Mouse (Mus musculus): ENCODE results near the gene Tceanc2.
"Not testable (repeated sequence)": the region's sequence is repeated elsewhere in the genome, so short reads cannot be mapped to it uniquely, and the experiment has no call there.

The Tceanc2 gene

DNA sequence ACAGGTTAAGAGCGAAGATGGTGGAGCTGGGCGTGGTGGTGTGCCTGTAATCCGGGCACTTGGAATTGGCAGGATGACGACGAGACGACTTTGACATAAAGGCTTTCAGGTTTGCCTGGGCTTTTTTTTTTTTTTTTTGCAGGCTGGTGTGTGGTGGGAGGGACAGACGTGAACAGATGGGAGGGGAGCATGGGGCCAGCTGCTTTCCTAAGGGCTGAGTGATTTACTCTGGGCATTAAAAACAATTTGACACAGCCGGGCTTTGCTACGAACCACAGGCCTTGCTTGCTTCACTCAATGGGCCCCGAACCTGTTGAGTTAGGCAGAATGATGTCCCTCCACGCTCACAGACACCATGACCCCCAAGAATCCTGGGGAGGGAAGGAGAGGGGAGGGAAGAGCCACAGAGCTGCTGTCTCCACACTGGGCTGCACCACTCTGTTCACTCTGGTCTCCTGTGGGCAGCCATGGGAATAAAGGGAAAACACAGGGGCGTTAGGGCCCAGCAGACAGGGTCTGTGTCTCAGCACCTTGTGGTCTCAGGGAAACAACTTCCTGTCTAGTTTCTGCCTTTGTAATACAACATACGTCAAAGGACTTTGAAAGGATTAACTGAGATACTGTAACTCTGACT, 51.9 kb downstream of the Tceanc2 start:
- no peak for DNase-seq (ENCODE audit: low spot score in 2 of 2)

- DNase-seq (ENCODE audit: low spot score in 2 of 2), result no peak
Observed at GRCm38 (mm10) chr4:107126389-107126788, 52.5 kb downstream of the Tceanc2 start.

- DNase-seq (ENCODE audit: low spot score in 2 of 2), result no peak
Observed at GRCm38 (mm10) chr4:107125101-107125500, 53.8 kb downstream of the Tceanc2 start.

DNA sequence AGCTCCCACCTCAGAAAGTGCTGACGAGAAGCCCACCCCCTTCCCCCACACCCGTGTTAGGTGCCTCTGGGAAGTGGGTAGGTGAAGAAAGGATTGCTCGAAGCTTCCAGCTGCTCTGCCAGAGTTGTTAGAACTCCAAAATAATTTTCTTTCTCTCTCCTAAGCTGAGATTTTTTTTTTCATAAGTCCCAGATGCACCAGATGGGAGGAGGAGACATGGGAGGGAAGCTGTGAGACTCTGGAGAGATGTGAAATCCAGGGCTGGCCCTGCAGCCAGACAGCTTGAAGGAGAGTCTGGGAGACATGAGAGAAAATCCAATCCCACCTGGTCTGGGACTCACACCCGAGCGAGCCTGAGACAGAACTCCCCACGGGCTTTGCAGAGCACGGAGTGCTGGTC, 54.5 kb downstream of the Tceanc2 start:
- peak; percentile 30 to 45 for DNase-seq (ENCODE audit: low spot score in 2 of 2)

DNA sequence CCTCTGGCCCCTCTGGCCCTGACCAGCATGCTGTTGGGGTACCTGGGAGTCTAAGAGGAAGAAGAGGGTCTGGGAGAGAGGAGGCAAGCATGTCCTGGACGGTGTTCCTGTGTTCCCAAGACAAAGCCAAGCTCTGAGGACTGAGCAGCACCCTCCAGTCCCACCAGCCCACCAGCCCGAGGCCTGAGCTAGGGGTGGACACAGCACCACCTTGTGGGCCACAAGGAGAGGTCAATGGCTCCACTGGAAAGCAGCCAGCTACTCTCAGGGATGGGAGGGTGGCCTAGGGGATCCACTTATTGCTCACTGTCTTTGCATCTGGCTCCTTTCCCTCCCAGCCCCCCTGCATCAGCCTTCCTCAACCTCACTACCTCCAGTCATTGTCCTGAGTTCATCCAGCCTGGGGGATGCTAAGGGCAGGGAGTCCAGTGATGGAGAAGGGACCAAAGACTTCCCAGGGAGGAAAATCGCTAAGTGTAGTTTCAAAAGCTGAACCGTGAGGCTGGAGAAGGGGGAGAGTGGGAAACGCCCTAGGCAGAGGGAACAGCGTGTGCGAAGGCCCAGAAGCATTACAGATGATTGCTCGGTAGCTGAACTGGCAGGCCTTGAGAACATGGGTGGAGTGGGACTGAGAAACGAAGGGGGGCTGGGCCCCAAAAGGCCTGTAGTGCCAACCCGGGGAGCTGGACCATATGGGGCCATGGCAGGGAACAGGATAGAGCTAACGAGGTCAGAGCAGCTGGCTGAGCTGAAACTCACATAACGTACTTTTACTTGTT, 57.6 kb downstream of the Tceanc2 start:
- DNase-seq (ENCODE audit: low spot score in 2 of 2), result no peak

DNA sequence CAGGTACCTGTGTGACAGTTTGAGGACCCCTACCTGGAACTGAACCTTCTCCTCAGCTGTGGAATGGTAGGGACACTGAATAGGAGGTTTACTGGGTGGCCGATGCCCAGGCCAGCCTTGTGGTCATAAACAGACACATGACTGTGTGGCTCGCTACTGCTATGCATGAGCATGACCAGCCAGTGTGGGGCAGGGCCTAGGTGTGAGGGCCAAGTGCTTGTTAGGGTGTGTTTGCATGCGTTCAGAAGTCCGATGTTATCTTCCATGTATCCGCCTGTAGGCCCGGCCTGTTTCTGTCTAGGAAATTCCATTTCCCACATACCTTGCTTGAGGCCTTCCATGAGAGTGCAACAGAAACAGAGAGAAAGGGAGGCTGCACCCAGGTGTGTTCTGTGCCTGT, 58.2 kb downstream of the Tceanc2 start:
- no peak for DNase-seq (ENCODE audit: low spot score in 2 of 2)

DNA sequence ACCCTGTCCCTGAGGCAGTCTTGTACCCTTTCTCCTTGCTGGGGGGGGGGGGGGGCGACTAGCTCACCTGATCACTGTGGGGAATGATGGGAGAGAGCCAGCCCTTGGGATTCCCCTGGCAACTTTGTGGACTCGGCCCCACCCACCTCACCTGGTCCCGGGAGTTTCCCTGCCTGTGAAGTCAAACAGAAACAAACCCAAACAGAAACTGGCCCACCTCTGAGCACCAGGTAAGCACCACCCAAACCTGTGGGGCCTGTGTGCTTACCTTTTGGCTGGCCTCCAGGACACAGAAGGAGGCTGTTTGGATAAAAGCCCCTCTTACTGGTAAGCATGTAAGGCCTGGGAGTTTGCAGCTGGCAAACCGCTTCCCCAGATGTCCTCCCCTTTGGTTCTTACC, 59.9 kb downstream of the Tceanc2 start:
- DNase-seq (ENCODE audit: low spot score in 2 of 2), result no peak

DNA sequence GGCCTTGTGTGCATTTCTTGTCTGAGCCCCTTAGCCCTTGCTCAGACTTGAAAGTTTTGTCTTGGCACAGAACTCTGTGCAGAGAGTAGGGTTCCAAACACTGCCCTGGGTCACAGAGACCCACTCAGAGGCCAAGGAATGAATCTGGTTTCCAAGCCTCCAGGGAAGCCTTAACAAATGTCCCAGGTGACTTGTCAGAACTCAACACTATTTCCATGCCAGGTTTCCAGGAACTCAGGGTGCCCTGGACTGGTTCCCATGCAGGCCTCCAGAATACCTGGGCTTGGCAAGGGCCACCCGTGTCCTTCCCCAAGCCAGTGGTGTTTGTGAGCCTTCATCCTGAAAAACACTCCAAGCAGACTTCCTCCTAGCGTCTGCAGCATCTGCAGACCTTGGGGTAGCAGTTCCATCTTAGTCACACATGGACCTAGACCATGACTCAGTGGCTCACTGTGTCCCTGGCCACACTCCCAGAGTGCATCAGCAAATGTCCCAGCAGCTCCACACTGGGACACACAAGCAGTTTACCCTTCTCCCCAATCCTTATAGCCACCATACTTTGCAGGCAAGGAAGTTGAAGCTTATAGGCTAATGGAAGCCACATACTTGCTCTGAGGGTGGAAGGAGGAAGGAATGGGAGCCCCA, 61.1 kb downstream of the Tceanc2 start:
- no peak for DNase-seq (ENCODE audit: low spot score in 2 of 2)

GRCm38 (mm10) chr4:107114278-107114677, 64.6 kb downstream of the Tceanc2 start:
- DNase-seq (ENCODE audit: low spot score in 2 of 2), result no peak

GRCm38 (mm10) chr4:107109181-107109580, 69.7 kb downstream of the Tceanc2 start:
- not testable (repeated sequence) for DNase-seq (ENCODE audit: low spot score in 2 of 2)

DNA sequence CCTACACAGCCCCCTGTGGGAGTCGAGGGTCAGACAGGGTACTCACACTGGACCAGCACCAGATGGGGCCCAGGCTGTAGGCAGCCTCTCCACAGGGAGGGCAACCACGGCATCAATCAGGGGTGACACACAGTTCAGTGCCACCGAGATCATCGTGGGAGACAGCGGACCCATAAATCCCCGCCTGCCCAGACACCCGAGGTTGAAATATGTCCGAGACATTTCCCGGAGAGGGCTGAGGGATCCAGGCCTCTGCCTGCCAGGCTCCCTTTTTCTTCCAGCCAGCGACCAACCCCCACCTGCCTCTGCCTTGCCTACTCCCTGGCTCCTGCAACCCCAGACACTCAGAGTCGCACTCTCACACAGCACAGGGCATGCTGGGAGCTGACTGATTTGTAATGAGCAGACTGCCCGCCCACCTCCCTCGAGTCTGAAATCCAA, 70.6 kb downstream of the Tceanc2 start:
- peak in 1 of 2 experiments; percentile 40 for DNase-seq (ENCODE audit: low spot score in 2 of 2)

- no peak for DNase-seq (ENCODE audit: low spot score in 2 of 2)
Observed at GRCm38 (mm10) chr4:107106777-107107176, 72.1 kb downstream of the Tceanc2 start.

- no peak for DNase-seq (ENCODE audit: low spot score in 2 of 2)
Observed at GRCm38 (mm10) chr4:107102220-107102619, 76.7 kb downstream of the Tceanc2 start.

DNA sequence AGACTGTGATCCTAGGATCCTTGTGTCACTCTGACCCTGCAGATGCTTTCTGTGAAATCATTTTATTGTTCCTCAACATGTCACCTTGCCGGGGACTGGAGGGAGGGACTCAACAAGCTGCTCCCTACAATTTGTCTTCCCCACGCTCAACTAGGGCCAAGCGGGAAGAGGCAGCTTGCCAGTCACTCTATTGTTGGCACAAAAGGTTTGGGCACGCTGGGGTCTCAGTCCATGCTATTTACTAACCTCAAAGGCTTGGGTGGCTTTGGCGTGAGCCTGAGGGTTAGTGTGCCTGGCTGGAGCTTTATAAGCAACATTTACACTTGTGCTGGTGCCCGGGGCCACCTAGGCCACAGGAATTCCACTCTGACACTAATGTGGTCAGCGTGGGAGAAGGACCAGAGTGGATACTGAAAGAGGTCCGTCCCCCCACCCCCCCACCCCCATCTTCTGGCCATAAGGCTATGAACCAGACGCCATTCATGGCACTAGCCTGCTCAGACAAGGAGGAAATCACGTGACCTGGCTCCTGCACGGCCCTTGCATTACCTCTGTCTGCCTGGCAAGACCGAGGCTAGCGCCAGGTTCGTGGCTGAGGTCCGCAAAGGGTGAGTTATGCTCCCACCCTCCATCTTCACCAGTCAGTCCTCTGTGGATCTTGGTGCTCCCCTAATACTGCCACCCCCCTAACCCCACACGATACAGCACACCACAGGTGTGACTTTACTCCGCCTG, 80.0 kb downstream of the Tceanc2 start:
- no peak for DNase-seq (ENCODE audit: low spot score in 2 of 2)

- no peak for DNase-seq (ENCODE audit: low spot score in 2 of 2)
Observed at GRCm38 (mm10) chr4:107098375-107098774, 80.5 kb downstream of the Tceanc2 start.

- DNase-seq (ENCODE audit: low spot score in 2 of 2), result no peak
Observed at GRCm38 (mm10) chr4:107097871-107098270, 81.0 kb downstream of the Tceanc2 start.

- DNase-seq (ENCODE audit: low spot score in 2 of 2), result no peak
Observed at GRCm38 (mm10) chr4:107096841-107097373, 82.0 kb downstream of the Tceanc2 start, which contains the start of gene Cdcp2. Cdcp2 (plus strand) TSS chr4:107096891.

DNA sequence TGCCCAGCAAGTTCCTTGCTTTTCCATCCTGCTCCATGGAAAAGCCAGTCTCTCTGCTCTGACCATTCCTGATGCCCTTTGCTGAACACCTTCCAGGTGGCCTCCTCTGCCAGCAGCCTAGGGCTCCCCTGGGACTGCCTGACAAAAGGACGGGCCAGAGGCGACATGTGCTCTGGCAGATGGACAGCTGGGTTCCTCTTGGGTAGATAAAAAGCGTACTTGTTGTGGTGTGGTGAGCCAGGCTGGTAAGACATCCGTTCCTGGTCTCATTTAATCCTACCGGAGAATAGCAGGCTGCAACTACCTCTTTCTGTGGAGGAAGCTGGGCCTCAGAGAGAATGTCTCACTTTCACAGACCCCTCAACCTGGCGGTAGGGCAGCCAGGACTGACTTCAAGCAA, 82.9 kb downstream of the Tceanc2 start:
- no peak for DNase-seq (ENCODE audit: low spot score in 2 of 2)

GRCm38 (mm10) chr4:107094484-107095187, 84.3 kb downstream of the Tceanc2 start:
- no peak for DNase-seq (ENCODE audit: low spot score in 2 of 2)

DNA sequence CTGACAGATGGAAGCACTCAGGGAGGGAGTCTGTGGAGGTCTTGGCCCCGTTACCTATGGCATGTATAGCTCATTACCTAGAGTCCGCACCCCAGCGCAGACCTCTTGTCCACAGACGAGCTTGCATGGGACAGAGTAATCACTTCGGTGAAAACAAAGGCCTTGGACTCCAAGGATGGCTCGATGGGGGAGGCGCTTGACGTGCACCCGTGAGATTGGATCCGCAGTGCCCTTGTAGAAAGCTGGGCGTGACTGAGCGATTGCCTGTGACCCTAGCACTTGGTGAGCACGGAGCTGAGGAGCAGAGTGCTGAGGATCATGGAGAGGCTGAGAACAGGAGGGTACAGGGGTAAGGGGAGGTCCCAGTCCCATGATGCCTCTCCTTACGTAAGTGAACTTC, 87.2 kb downstream of the Tceanc2 start:
- no peak for DNase-seq (ENCODE audit: low spot score in 2 of 2)

DNA sequence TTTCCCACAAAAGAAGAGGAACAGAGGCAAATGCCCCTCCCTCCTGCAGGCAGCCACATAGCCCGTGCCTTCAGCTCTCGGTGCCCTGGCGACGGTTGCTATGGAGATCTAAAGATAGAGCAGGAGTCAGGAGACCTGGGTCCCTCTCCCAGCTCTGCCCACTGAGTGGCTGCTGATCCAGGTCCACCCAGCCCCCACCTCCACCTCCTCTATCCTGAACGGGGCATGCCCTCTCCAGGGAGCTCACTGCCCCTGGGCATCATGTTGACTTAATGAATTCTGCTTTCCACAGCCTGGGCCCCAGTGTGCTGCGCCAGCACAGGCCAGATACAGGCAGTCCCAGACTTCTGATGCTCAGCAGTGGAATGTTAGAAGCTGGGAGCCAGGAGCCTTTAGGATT, 94.1 kb downstream of the Tceanc2 start:
- DNase-seq (ENCODE audit: low spot score in 2 of 2), result peak; percentile 71 to 82
